Mouse (Mus musculus): ENCODE results near the gene Pisd.

GRCm38 (mm10) chr5:32717726-32718125, 67.7 kb downstream of the Pisd start:
- TF ChIP-seq CTCF (IDR thresholded peaks at IDR 0.05; ENCODE audit: borderline replicate concordance, insufficient read depth, low read length): no peak
- no peak for TF ChIP-seq POLR2A (IDR thresholded peaks at IDR 0.05; ENCODE audit: low read depth, low read length)
